Mouse (Mus musculus) heart, postnatal 14 days (tissue): Measurements from ENCODE around the gene Rasgef1b. TPM values are rescaled to one million over a fixed set of nuclear protein-coding genes. Genes with fewer than 3 reads are reported as not detected.
A peak's percentile ranks its signal among the peaks of the same experiment; 100 is the strongest.

Experiments
- DNase-seq, 2 experiments: peaks; one replicate each; pipeline ENCODE4 v3.0.0; 2021 to 2022
- intact Hi-C: fragments of 180-260 bp; cut with DNase I; formaldehyde crosslinking; loops from one replicate; pipeline ENCODE4 v1.15.1; 2025
- total RNA-seq, 2 experiments: library from RNA; stranded (reverse); gene quantifications; 2 replicates each; pipeline ENCODE4 v1.2.3; 2021

Rasgef1b gene
- total RNA-seq, 2 experiments from 2014 or later = 10.3 to 12.3 TPM

DNA sequence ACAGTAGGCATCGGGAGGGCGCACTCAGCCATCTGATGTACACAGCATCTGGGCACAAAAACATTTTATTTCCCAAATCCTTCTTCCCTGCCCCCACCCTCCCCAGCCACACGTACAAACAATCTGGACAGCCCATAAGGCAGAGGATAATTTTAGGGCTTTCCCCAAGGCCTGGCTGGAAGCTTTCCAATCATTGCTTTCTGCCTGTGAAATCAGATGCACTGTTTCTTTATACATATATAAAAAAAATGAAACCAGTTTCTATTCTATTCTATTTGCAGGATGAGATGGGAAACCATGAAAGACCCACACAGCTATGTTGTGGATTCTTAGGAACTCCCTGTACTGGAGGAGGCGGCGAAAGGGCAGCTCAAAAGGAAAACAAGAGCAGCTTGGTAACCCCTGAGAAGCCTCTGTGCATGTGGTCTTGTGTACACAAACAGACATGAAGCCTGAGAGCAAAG lies 13.6 kb downstream of the Rasgef1b start:
- no peak for DNase-seq
- intact Hi-C loops = no loop called here

DNA sequence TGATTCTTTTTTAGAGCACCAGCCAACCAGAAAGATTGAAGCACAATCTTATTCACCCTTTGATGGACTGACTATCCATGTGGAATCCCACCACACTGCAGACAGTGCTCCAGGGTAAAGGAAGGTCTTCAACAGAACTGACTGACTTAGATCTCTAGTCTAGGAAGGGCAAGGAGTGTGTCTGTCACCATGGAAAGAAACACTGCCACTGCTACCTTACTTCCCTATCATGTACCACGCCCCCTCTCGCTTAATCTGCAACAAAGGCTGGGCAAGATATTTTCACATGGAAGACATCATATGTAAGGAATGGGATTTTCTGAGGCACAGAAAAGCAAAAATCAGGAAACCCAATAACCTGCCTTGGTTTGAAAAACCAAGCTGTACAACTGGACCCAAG lies 16.9 kb downstream of the Rasgef1b start:
- DNase-seq = no peak
- intact Hi-C loops = no loop called here

DNA sequence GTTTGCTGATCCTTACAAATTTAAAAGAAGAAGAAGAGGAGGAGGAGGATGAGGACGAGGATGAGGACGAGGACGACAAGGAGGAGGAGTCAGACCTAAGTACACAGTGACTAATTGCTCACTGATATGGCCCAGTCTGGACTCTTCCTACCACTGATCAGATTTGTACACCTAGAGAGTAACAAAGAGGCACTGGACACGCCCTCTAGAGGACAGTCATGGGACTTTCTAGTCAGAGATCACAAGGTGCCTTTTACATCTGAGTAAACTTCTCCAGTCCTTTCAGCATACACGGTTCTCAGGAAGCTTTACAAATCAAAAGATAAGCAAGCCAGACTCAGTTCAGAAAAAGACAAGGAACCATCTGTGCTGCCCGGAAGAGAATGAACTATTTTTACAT lies 20.2 kb downstream of the Rasgef1b start:
- no peak for DNase-seq
- intact Hi-C loops = loop anchor here (10.0 kb wide), 2 partner anchors 64 to 504 kb away; no protein-coding TSS in a partner anchor

DNA sequence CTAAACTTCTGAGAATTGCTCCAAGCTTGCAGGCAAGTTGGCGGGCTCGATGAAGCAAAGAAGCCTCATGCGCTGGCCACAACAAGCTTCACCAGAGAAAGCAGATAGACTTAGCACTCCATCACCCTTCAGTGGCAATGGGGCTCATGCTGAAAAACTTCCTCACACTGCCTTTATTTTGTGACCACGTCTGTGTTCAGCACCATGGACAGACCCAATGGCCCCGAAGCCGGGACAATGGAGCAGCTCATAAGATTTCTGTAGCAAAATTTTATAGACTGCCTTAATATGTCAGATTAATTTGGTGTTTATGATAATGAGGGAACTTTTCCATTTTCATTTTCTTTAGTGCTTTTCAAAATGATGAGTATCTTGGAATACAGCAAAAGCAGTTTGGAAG lies 21.6 kb downstream of the Rasgef1b start:
- peak; percentile 39 to 64 for DNase-seq
- intact Hi-C loops = loop anchor here (10.0 kb wide), 2 partner anchors 62 to 502 kb away; no protein-coding TSS in a partner anchor

DNA sequence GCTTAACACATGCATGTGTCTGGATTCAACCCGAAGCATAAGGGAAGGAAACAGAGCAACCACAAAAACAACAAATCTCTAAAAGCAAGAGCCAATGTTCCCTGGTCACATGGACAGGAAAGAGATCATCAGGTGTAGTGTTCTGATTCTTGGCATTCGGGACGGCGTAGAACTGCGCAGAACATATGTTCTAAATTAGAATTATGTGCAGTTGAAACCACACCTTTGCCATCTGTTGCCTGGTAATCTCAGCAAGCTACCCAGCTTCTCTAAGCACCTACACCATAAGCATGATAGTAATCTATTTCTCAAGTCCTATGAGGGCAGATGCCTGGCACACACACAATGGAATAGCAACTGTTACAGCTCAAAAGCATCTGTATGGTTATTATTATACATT lies 27.1 kb downstream of the Rasgef1b start:
- intact Hi-C loops = loop anchor here (10.0 kb wide), 2 partner anchors 57 to 497 kb away; no protein-coding TSS in a partner anchor
- no peak for DNase-seq

DNA sequence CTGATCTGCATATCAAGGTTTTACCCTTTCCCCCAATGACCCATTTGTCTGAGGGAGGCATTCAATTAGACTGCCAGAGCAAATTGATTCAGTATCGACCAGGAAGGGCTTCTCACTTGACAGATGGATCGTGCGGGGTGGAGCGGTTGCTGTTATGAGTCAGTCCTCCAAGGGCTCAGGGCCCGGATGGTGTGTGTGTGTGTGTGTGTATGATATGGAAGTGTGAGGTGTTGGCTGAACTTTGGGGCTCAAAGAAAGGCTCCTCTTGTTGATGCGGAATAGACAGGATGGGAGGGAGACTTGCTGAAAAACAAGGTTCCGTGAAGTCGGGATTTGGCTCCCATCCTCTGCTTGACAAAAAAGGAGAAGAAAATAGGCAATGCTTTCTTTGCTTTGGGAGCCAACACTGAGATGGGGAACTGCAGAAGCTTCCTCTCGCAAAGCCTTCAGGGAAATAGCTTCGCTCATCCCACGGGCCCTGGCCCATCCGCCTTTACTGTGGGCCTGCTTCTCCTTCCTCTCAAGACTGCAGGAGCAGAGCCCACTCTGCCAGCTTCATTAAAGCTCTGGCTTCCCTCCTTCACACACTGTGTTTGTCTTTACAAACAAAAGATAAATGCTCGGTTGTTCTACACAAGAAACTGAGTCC lies 34.0 kb downstream of the Rasgef1b start:
- intact Hi-C loops = no loop called here
- no peak for DNase-seq

DNA sequence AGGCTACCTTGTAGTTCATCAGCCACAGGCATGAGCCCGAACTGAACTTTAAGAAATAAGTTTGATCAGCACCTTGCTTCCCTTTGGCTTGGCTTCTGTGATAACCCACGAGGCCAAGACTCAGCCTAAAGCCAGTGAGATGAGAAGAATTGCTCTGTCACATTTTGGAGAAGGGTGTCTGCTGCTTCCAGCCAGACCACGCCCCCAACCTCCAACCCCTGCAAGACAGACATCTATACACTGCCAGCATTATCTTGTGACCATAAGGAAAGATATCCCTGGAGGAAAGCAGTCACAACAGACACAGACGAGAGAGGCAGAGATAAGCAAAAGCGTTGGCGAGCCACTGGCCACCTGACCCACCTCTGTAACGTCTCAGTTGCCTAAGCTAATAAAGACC lies 39.0 kb downstream of the Rasgef1b start:
- no peak for DNase-seq
- intact Hi-C loops = no loop called here

DNA sequence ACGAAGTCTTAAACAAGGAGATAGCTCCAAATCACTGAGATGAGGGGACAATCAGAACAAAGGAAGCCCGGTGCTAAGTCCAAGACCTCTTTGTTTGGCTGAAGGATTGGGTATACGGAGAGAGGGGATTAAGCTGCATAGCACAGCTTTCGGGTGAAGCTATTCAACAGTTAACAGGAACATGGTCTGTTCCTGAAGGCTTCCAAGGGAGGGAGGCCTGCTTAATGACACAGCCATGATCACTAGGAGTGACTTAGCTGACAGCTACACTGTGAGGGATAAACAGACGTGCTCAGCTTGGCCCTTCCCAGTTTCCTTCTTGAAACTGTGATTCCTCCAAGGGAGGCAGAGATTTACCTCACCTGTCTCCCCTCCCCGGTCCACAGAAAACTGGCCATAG lies 41.0 kb downstream of the Rasgef1b start:
- intact Hi-C loops = no loop called here

DNA sequence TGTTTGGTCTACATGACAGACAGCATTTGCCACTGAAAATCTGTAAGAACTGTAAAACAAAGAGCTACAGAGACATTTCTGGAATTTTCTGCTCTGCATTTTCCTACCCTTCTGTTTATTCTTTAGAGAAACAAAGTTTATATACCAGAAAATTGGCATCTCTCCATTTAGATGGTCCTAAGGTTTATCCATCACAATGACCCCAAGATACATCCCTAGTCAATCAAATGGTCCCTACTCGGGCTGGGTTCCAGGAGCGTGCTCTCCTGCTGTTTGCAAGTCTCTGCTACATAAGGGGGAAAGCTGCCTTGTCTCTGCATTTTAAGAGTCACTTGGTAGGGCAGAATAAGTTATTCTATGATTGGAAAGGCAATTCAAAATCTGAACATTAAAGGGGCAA lies 44.8 kb downstream of the Rasgef1b start:
- no peak for DNase-seq
- intact Hi-C loops = no loop called here

More for the DNA sequence above, 41.0 kb downstream of the Rasgef1b start:
- no peak for DNase-seq

DNA sequence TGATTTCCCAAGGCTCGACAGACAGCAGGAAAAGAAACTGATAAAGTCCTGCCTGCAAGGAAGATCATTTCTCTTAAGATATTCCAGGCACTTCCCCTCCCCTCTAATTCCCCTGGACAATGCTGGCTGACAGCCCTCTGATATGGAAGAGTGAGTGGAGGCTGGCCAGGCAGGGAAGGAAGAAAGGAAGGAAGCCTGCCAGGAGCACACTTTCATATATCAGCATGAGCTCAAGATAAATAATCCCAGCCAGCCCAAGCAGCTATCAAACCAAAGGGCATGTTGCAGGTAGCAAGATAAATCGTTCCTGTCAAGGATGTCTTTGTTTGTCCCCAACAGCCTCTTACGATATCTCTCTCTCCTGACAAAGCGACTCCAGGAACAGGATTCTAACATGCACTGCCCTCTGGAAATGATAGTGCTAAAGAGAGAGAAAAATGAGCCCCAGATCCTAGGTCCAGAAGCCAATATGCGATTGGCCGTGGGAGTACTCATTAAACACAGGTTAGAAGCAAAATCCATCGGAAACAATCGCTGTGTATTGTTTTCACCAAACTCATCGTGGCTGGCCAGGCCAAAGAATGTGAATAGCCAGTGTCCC lies 58.8 kb downstream of the Rasgef1b start:
- intact Hi-C loops = no loop called here
- DNase-seq = peak; percentile 7 to 16

DNA sequence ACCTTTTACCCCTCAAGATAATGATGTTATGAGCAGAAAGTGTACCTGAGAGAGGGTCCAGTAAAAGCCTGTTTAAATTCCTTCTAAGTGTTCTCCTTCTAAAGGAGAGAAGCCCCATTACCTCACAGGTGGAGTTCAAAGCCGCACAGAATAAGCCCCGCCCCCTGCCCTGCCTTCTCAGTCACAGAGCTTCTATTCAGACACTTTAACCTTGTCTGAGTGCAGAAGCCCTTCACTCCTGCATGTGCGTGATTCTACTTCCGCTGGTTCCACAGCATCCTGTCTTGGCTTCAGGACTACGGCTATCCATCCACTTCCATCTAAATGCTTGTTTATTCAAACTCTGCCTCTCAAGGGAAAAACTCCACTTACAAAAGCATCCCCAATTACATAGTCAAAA lies 72.8 kb downstream of the Rasgef1b start:
- DNase-seq = no peak
- intact Hi-C loops = no loop called here

DNA sequence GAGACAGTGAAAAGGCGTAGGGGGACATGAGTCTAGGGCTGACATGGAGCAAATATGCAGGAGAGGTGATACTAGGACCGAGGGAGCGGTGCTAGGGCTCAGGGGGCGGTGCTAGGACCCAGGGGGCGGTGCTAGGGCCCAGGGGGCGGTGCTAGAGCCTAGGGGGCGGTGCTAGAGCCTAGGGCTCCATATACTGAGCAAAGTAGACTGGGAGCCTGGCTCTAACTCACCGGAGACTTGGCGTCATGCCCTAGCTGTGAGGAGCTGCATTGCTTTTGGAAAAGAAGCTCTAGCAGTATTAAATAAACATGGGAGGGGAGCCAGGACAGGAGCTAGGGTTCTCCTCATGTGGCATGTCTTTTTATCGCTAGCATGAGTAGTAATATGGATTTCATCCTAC lies 75.9 kb downstream of the Rasgef1b start:
- intact Hi-C loops = no loop called here
- DNase-seq = no peak

DNA sequence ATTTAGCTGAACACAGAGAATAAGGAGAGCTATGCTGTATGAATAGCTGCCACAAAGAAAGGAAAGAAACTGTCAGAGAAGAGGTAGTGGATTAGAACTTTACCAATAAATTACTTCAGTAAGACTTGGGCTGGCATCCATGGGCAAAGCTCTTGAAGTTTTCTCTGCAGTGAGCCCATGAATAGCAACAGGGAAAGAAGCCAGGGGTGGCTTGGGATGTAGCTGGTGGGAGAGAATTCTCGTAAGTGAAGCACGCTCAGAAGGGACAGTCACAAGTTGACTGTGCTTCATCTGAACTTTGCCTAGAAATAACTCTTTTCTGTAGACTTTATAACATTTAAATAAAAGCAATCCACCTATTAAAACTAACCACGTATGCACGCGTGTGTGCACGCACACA lies 87.5 kb downstream of the Rasgef1b start:
- DNase-seq = no peak
- intact Hi-C loops = loop anchor here (10.0 kb wide), 1 partner anchor 63 kb away; no protein-coding TSS in a partner anchor

DNA sequence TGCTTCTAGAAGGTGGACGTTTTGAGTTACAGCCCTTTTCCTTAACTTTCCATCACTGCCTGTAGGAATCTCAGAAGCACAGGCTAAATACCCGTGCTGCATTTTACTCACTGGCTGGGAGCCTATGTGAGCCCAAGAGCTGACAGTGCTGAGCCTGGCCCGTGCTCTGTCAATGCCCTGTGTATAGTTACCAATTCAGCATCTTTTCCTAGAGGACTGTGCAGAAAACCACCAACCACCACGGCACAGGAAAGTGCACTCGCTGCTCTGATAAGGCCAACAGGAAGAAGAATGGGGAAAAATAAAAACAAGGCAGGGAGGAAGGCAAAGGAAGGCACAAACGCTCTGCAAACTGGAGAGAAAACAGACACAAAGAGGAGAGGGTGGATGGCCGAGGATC lies 92.3 kb downstream of the Rasgef1b start:
- intact Hi-C loops = no loop called here
- no peak for DNase-seq

DNA sequence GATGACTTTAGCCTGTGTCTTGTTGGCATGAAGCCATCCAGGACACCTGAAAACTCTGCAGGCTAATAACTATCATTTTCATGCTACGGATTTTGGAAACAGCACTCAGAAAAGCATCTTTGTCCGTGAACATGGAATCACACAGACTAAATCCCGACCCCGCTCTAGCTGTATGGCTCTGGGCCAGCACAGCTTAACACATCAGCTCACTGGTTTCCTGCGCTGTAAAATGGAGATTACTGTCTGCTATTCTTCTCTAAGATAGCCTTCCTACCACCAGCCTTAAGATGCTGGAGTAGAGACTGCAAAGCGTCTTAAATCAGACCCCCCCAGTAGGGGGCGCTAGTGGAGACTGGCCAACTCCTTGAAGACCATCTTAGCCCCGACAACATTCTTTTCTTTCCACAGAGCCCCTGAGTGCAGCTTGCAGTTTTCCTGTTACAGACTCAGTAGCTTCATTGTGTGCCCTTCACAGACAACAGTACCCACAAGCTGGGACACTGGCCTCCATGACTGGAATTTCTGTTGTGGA lies 94.8 kb downstream of the Rasgef1b start:
- DNase-seq = peak in 1 of 2 experiments; percentile 6
- intact Hi-C loops = no loop called here

DNA sequence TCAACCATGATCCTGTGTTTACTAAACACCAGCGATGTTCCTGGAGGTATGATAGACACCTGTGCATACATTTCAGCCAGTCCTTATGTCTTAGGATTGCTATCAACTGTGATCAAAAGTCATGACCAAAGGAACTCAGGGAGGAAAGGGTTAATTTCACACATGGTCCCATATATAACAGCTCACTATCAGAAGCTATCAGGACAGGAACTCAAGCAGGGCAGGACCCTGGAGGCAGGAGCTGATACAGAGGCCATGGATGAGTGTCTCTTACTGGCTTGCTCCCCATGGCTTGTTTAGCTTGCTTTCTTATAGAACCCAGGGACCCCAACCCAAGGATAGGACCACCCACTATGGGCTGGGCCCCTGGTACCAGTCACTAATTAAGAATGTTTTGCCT lies 95.3 kb downstream of the Rasgef1b start:
- intact Hi-C loops = no loop called here
- no peak for DNase-seq

DNA sequence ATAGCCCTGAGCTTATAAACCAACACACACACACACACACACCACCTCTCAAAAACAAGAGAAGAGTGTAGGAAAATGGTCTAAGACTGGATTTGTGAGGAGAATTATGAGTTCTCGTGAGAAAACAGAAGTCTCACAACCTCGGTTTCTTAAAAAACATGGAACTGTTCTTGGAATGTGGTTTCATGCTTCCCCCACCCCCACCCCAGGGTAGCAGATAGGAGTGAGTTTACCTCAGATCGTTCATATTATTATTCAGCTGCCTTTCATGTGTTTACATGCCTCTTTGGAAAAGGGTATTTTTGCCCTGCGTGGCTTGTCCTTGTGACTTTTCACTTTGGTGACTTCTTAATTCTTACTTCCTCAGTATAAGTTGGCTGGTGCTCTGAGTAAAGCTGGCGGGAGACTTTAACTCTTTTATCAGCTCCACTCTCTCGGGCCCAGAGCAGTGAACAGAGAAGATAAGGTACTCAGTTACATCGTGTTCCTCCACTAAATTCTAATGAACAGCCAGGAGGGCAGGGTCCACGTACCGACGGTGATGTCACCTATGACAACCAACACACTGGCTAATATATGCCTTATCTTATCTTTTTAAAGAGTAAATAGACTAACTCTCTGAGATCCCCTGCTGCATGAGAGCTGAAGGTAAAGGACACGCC lies 96.1 kb downstream of the Rasgef1b start:
- DNase-seq = no peak
- intact Hi-C loops = no loop called here

DNA sequence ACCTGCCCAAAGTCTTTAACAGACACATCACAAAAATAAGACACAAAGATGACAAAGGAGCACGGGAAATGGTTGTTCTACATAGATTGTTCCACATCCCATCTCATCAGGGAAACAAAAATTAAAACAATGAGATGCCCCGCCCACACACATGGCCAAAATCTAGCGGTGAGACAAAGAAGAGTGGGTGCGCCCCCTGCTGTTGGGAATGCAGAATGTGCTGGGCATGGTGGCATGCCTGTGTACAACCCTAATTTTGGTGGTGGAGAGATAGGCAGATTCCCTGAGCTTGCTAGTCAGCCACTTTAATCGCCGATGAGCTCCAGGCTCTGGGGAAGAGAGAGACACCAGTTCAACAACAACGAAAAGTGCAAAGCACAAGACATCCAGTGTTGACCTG lies 98.8 kb downstream of the Rasgef1b start:
- DNase-seq = peak; percentile 11 to 26
- intact Hi-C loops = no loop called here

DNA sequence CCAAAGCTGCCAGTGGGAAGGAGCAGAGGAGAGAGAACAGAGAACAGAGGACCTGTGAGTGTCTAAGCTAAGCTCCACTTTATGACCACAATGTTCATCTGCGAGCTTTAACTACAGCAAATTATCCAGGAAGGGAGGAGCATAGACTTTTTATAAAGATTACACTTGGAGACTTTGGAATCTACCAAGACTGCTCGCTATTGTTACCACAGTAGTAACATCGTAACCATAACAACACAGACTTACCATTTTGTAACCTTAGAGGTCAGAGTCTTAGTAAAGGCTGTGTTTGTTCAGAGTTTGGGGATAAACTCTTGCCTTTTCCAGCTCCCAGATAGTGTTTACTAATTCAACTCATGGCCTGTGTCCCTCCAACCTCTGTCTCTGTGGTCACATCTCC lies 103.3 kb downstream of the Rasgef1b start:
- intact Hi-C loops = no loop called here
- DNase-seq = no peak

DNA sequence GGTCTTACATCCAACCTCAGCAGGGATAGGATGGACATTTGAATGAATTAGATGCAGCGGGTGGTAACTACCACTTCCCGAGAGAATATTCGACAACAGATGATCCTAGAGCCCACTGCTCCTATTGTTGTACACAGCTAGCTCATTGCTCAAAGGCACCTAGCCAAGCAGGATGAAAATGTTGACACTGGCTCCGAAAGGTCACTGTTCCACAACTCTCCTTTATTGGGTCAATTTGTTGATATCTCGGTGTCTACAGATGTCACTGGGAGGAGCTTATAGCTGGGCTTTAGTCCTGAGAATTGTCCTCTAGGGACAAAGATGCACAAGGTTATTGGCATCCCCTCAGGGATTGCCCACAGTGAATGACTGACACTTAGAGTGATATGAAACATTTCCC lies 108.1 kb downstream of the Rasgef1b start:
- intact Hi-C loops = no loop called here
- no peak for DNase-seq

DNA sequence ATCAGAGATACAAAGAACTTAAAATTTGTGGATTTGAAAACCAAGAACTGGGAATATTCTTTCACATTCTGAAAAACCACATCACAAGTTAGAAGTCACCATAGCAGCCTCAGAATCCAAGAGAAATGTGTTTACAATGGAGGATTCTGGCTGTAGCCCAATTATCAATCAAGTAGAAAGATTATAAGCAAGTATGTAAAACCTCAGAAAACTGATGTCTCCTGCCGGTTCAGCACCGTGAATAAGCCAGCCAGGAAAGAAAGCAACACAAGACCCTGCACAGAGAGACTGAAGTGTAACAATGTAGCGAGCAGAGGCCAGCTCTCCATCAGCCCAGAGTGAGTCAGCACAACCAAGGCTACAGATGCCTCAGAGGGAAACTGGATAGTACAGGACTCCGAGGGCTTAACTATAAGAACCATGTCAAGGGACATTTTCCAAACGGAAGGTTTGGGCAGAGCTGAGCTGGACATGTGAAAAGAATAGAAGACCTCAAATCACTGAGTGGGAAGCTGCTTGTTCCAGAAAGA lies 111.5 kb downstream of the Rasgef1b start:
- intact Hi-C loops = no loop called here
- no peak for DNase-seq
